9 mouse cellular contexts compared by ENCODE assay signal in genomic region chr17:26462634-26463170, GRCm38 (mm10). TPM values are rescaled to one million over a fixed set of nuclear protein-coding genes. Genes with fewer than 3 reads are reported as not detected.
DNase-seq lines count a peak whose midpoint lies in the region; ATAC-seq and TF ChIP-seq lines count a peak whose summit lies in the region.
"Had no signal": no experiment of that assay in that cellular context is flagged by ENCODE, and none has a peak within 500 bp of the region (broad histone marks: within the 10 kb centered on the region; RNA-seq: fewer than 3 reads in every experiment).

No protein-coding gene starts in this region.

- H3K9ac ChIP-seq in kidney, embryonic 14.5 days (ENCODE audit: low read depth, low read length) = no peak overlapping the region
- H3K9ac ChIP-seq in hindbrain, embryonic 13.5 days = peak overlapping the region; percentile 51
- H3K9ac ChIP-seq: embryonic facial prominence, embryonic 13.5 days had no signal

- no peaks in the 10 kb centered on the region for H3K27me3 ChIP-seq in kidney, adult 2 months (replicated peaks; ENCODE audit: control insufficient read depth, insufficient read depth, low read length)
- no peaks in the 10 kb centered on the region for H3K27me3 ChIP-seq in kidney, embryonic 14.5 days (ENCODE audit: control insufficient read depth, insufficient read depth, low read length)
- H3K27me3 ChIP-seq in hindbrain, embryonic 13.5 days = peaks cover 25% of the 10 kb centered on the region
- H3K27me3 ChIP-seq: embryonic facial prominence, embryonic 13.5 days had no signal

- TF ChIP-seq CTCF in kidney, adult 2 months (conservative IDR thresholded peaks at IDR 0.05; ENCODE audit: insufficient read depth, insufficient read length, low read depth, low read length) = peak; percentile 98

- intact Hi-C loops in left cerebral cortex, postnatal 25 days (cut with DNase I) = loop anchor here (5.0 kb wide), 1 partner anchor 425 kb away; no protein-coding TSS in a partner anchor

- no peak overlapping the region for H3K27ac ChIP-seq in kidney, adult 2 months (ENCODE audit: insufficient read depth, low read depth, low read length)
- H3K27ac ChIP-seq in kidney, embryonic 14.5 days (ENCODE audit: low read depth, low read length) = no peak overlapping the region
- H3K27ac ChIP-seq in hindbrain, embryonic 13.5 days = no peak overlapping the region
- H3K27ac ChIP-seq: embryonic facial prominence, embryonic 13.5 days had no signal

- no peaks in the 10 kb centered on the region for H3K9me3 ChIP-seq in kidney, embryonic 14.5 days (ENCODE audit: control insufficient read depth, low read length)
- H3K9me3 ChIP-seq in hindbrain, embryonic 13.5 days = no peaks in the 10 kb centered on the region
- H3K9me3 ChIP-seq: embryonic facial prominence, embryonic 13.5 days had no signal

- no peak for ATAC-seq in kidney, embryonic 14.5 days (ENCODE audit: low FRiP score, low TSS enrichment)
- no peak for ATAC-seq in hindbrain, embryonic 13.5 days (ENCODE audit: low FRiP score)

- peak; percentile 86 for DNase-seq in kidney, adult 2 months
- DNase-seq in c-Kit-positive CD71-positive TER-119-positive erythroid progenitor cells, embryonic 14.5 days (ENCODE audit: low spot score) = peak; percentile 58
- DNase-seq in forelimb bud, embryonic 11.5 days (ENCODE audit: low read depth, low spot score) = peak; percentile 64
- DNase-seq in left cerebral cortex, postnatal 25 days (ENCODE audit: low spot score in 2 of 2) = peak; percentile 78 to 85
- DNase-seq in natural killer cell, adult 2 months (ENCODE audit: low spot score in 2 of 2) = peak; percentile 52 to 66
- peak; percentile 89 for DNase-seq in testis, postnatal 10 days (ENCODE audit: low spot score)

- no peak overlapping the region for H3K4me3 ChIP-seq in kidney, adult 2 months (ENCODE audit: insufficient read depth, low read depth, low read length)
- H3K4me3 ChIP-seq in kidney, embryonic 14.5 days (ENCODE audit: low read length) = no peak overlapping the region
- no peak overlapping the region for H3K4me3 ChIP-seq in hindbrain, embryonic 13.5 days
- H3K4me3 ChIP-seq: embryonic facial prominence, embryonic 13.5 days had no signal

- no peak overlapping the region for H3K4me2 ChIP-seq in kidney, embryonic 14.5 days (replicated peaks; ENCODE audit: low read depth, low read length)
- H3K4me2 ChIP-seq in hindbrain, embryonic 13.5 days = no peak overlapping the region
- H3K4me2 ChIP-seq: embryonic facial prominence, embryonic 13.5 days had no signal

- no peak for TF ChIP-seq POLR2A in kidney, adult 2 months (IDR thresholded peaks at IDR 0.05; ENCODE audit: low read depth, low read length)

- peaks cover 12% of the 10 kb centered on the region for H3K4me1 ChIP-seq in kidney, adult 2 months (ENCODE audit: control insufficient read depth, insufficient read depth, low read length)
- 0 out of 2 replicates have a peak, but pooled peaks cover under 1% of the 10 kb centered on the region for H3K4me1 ChIP-seq in kidney, embryonic 14.5 days (ENCODE audit: control insufficient read depth, insufficient read depth, low read length)
- peaks cover 3% of the 10 kb centered on the region for H3K4me1 ChIP-seq in hindbrain, embryonic 13.5 days (replicated peaks)

- 11% methylated on average over 12 of the region's 12 CpGs for WGBS in kidney, adult 2 months
- 25% methylated on average over 12 of the region's 12 CpGs for WGBS in kidney, embryonic 14.5 days
- WGBS in hindbrain, embryonic 13.5 days = 33% methylated on average over 12 of the region's 12 CpGs

- no peaks in the 10 kb centered on the region for H3K36me3 ChIP-seq in kidney, adult 2 months (ENCODE audit: control insufficient read depth, insufficient read depth, low read length)
- no peaks in the 10 kb centered on the region for H3K36me3 ChIP-seq in kidney, embryonic 14.5 days (ENCODE audit: control insufficient read depth, insufficient read depth, low read length)
- no peaks in the 10 kb centered on the region for H3K36me3 ChIP-seq in hindbrain, embryonic 13.5 days
- H3K36me3 ChIP-seq: embryonic facial prominence, embryonic 13.5 days had no signal

RNA-seq across cellular contexts. Expression of gene Neurl1b, which starts 48.1 kb away (rescaled TPM):
- 22.0 and 28.7 TPM in 2 replicates for polyA plus RNA-seq in kidney, adult 2 months (2012; rRNA removed)
- polyA plus RNA-seq in kidney, embryonic 14.5 days (2014; fragmentation: Nextera tagmentation; extraction: Ambion mirVana) = 1.6 and 2.9 TPM in 2 replicates
- polyA plus RNA-seq in hindbrain, embryonic 13.5 days (2015; fragmentation: Nextera tagmentation; extraction: Ambion mirVana) = 0.78 and 1.0 TPM in 2 replicates
- total RNA-seq in left cerebral cortex, postnatal 25 days (2021) = 10 to 100 TPM; 75.2 to 75.9 TPM
